Mouse (Mus musculus) layer of hippocampus, postnatal 10 days (tissue): ENCODE measurements around the gene Pard3b. TPM values are rescaled to one million over a fixed set of nuclear protein-coding genes. Genes with fewer than 3 reads are reported as not detected.

Source experiments
- DNase-seq, 2 experiments: peaks; one replicate each; pipeline ENCODE4 v3.0.0; 2021; ENCODE audit warnings: low spot score in 2 of 2
- total RNA-seq, 2 experiments: library from RNA; stranded (reverse); gene quantifications; 2 replicates each; pipeline ENCODE4 v1.2.3; 2021

The Pard3b gene
- total RNA-seq, 2 experiments from 2014 or later, result 8.2 to 11.4 TPM

DNA sequence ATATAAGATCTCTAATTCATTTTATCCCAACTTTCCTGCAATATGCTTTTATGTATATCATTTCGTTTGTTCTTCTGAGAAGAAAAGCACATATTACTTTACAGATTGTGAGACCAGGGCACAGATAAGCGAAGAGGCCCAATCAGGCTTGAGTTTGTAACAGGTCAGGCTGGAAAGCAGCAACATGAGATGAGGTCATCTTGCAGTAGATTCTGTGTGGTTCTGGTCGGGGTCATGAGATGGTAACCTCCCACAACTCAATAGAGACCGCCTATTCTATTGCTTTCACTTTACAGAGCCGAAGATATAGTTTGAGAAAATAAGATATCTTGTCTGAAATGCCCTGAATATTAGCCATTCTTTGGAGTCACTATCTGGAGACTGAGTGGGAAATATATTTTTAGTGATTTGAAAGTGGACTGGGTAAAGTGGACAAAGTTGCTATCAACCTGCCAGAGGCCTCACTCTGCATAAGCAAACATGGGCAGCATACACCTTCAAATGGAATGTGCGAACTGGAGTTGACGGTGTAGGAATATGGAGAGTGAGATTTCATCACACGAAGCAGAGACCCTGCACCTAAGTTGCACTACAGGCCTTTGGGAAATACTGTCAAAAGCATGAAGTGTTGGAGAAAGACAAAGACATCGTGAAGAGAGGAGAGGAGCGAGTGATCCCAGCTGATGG lies 987.3 kb downstream of the Pard3b start:
- no peak for DNase-seq

DNA sequence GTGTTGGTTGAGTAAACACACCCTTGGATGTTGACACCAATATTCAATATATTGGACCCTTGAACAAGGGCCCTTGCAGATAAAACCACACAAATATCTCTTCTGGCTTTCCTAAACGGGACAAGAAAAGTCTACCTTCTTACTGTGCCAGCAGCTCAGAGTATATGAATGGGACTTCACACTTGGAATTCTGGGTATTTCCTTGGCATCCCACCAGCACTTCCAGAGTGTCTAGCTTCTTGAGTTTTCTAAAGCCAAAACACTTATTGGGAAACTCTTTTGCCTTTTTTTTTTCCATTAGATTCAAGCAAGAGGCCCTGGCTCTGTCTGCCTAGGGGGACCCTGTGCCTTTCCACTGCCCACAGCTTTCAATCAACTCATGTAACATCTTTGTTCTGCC lies 991.3 kb downstream of the Pard3b start:
- DNase-seq, result no peak

DNA sequence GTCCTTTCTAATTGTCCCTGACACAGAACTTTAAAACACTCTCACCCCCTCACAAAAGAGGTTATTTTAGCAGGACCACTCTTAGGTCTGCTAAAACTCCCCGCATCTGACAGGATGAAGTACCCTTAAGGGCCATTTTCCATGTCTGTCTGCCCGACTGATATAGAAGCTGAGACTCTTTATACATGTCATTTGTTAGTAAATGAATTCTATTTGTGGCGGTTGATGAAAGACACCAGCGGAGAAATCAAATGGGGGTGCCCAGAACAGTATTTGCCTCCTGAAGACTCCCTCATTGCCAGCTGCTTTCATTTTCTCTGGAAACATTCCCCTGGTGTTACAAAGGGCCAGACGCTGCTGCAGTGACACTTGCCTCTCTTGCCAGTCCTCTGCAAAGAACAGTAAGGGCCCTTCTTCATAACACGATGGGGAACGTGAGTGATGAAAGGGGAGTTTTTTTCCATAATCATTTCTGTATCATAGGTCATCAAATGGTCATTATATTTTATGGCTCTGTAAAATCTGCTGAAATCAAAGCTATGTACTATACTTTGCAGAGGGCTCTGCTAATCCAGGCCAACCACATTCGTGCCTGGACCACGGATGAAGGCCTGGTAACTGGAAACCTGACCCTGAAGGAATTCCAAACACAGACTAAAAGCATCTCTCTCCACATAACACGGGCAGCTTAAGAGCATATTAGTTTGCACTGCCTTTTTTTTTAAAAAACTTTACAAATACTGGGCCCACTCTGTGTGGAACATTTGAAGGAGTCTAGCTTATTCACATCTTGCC lies 993.1 kb downstream of the Pard3b start:
- no peak for DNase-seq

DNA sequence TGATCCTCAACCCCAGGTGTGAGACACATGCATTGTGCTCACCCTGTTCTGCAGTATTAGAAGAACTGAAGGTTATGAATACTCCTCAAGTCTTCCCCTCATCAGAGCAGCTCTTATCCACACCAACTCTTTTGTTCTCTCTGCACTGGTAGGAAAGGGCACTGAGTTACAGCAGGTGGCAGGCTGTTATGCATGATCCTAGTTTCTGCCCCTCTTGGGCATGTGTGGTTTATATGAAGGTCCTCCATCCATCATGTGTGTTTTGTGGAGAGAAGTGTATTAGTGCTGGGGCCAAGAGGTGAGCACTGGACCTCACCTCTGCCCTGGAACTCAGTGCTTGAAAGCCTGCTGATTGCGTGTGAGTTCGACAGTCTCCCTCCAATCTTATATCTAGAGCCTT lies 994.3 kb downstream of the Pard3b start:
- no peak for DNase-seq

DNA sequence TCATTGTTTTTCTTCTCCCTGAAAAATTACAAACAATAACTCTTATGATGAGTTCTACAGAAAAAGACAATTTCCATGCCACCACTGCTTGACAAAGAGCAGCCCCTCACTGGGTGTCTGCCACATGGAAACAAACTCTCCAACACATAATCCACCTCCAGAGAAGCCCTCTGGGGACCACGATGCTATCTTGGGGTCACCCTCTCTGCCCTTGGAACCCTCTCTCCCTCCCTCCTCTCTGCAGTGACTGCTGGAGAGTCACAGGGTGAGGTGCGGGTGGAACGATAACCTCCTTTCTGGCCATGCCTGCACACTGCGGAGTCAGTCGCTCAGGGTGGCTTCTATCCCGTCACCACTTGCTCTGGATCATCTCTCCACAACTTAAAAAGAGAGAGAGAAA lies 996.6 kb downstream of the Pard3b start:
- no peak for DNase-seq

DNA sequence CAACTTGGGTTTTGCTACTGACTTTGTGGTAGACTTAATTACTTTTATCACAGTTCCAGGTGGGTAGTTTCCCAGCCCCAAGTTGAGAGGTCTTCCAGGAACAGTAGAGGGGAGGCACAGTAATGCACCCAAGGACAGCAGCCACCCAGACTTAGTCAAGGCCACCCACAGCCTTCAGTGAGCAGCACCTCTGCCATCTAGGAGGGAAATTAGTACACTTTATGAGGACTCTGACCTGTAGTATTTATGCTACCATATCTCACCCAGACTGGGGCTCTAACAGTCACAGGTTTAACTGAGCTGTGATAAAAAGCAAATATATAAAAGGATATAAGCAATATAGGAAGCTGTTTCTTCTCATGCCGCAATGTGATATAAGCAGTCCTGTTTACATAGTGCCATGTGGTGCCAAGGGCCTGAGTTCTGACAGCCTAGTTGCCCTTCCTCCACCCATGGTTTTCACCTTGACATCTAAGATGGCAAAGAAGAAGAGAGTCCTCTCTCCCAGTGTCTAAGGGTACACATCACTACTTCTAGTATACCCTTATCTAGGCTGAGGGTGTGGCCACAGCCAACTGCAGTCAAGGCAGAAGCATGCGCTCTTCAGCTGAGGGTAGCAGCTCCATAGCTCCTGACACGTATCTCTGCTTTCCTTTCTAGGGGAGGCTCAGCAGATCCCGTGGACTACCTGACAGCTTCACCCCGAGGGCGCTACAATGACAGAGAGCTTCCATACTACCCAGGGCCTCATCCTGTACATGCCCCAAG lies 998.5 kb downstream of the Pard3b start:
- DNase-seq, result no peak

DNA sequence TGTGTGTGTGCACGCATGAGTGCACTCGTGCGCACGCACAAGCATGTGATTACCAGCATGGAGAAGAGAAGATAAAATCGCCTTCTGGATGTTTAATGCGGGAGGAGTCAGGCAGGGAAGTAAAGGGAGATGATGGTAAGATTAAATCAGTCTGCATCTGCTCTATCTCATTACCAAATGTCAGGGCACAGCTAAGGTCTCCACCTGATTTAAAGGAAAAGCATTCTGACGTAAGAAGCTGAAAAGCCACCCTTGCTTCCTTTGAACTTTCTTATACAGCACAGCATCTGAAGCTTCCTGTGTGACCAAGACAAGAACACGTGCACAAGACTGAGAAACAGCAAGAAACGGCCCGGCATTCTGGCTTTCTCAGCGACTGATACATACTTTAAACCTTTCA lies 1000.4 kb downstream of the Pard3b start:
- DNase-seq, result no peak

DNA sequence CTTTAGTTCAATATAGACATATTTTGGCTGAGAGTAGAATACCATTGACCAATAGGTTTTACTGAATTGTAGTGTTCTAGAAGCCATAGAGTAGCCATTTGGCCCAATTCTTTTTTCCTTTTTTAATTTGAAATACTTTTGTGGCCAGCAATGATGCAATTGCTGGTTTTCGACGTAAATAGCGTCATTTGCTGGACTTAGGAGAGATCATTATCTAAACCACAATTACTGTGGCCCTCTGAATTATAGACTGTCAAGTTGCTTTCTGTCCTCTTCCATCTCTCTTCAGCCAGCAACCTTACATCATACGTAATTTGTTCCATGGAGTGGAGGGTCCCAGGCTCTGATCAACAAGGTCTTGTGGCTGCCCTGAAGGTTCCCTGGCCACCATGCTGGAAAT lies 1000.8 kb downstream of the Pard3b start:
- DNase-seq, result no peak

DNA sequence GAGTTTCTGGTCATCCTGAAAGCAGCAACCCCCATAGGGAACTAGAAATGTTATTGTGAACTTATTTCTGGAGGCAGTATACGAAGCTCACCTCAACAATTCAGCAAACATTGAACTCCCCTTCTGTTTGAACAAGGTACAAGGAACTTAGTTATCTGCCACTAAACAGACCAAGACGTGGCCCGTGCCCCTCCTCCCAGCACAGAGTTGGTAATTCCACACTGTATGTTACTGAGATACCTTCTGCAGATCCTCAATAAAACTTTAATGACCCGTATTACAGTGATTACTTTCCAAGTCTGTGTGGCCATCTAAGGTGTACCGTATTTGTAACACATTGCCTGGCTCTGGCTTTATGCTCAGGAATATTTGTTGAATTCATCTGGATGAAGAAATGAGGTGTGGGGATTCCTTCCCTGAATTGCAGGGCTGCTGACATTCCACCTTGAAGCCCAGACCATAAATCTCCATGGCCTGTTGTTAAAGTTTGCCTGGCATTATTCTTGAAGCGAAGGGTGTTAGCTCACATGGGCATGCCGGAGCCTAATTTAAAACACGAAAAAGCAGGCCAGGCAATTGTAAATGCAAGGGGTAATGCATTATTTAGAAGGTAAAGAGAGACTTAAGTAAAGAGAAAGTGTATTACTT lies 1006.1 kb downstream of the Pard3b start:
- no peak for DNase-seq

DNA sequence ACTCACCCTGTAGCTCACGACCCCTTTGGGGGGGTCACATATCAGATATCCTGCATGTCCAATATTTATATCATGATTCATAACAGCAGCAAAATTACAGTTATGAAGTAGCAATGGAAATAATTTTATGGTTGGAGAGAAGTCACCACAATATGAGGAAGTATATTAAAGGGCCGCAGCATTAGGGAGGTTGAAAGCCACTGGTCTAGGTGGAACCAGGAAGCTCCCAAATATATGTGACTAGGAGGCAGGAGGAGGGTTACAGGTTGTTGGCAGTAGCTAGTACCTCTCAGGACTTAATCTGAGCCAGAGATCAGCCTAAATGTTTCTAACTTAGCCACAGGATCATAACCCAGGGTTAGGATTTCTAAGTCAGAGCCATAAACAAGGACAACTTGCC lies 1008.2 kb downstream of the Pard3b start:
- DNase-seq, result no peak

DNA sequence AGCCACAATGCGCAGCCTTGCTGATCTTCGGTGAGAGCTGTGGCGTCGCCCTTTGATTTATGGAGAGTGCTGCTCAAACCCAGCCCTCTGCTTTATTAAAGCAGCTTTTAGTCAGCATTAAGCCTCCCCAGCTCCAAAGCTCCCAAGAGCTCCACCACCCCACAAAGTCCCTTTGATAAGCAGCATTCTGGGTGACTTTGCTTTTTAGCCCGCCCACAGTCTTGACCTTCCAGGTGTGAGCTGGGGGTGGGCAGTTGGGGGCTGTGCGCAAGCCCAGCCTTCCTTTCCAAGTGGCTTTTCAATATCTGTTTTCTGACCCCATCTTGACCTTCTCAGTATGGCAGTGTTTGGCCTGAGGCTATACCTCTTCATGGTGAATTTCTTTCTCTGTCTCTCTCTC lies 1009.5 kb downstream of the Pard3b start:
- DNase-seq, result no peak

DNA sequence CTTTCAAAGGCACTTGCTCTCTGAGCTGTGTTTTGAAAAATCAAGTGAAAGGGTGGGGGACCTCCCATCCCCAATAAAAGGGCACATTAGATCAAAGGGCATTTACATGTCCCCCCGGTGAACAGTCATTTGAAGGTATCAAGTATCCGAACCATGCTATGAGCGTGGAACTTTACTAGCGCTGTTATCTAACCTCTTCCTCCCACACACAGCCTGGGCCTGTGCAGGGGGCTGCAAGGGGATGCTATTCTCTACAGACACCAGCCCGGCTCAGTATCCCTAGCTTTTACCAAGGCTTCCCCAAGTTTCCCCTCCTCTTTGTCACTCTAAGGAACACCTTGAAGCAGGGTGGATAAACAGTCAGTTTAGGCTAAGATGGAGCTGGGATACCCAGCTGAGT lies 1010.0 kb downstream of the Pard3b start:
- DNase-seq, result no peak

DNA sequence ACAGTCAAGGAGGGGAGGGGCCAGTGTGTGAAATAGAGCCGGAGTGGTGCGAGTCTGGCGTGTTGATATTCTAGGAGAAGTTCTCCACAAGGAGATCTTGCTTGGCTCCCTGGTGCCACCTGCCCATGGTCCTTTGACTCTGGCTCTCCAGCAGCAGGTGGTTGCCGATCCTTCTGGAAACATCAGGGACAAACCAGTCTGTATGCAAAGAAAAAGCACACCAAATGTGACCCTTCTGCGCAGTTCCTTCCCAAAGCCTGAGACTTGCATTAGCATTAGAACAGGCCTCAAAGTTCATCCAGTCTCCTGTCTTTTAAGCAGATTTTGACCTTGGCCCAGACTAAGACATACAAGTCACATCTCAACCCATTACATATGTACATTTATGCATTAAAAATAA lies 1011.9 kb downstream of the Pard3b start:
- no peak for DNase-seq

DNA sequence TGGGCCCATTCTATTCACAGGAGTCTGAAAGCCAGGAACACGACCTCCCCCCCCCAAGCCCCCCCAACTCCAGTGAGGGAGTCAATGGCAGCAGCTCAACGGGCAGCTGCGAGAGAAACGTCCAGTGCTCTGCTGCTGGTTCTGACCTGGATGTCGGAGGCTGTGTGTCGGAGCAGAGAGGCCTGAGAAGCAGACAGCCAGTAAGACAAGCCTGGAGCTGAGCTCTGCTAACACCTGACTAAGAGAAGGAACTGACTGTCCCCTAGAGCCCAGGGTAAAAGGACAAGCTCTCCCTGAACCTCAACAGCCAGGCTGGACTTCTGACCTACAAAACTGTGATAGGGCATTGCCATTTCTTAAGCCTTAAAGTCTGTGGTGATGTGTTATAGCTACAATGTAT lies 1015.8 kb downstream of the Pard3b start:
- DNase-seq, result no peak

DNA sequence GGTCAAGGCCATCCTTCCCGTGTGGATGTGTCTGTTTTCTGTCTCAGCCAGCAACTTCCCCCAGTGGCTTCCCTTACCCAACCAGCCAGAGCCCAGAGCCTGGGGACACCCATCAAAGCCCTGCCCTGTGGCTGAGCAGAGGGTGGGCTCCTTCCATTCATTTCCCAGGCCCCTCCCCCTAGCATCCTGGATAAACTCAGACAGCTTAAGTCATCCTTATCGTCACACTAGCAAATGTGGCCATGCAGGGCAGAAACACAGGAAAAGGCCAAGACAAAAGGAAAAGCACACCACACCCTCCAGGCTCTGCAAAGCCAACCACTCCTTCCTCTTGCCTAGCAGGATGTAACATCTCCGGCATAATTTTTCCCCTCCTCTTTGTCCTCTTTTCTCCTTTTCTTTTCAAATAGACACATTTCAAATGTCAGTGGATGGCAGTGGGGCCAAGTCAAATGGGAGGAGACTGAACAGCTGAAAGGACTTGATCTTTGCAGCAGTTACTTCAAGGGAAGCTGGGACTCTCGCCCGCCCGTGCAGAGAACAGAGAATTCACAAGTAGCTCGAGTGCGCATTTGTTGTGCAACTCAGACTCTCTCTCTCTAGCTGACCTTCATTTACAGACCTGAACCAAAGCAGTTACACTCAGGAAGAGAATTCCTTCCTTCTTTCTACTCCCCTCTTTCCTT lies 1026.5 kb downstream of the Pard3b start:
- no peak for DNase-seq

DNA sequence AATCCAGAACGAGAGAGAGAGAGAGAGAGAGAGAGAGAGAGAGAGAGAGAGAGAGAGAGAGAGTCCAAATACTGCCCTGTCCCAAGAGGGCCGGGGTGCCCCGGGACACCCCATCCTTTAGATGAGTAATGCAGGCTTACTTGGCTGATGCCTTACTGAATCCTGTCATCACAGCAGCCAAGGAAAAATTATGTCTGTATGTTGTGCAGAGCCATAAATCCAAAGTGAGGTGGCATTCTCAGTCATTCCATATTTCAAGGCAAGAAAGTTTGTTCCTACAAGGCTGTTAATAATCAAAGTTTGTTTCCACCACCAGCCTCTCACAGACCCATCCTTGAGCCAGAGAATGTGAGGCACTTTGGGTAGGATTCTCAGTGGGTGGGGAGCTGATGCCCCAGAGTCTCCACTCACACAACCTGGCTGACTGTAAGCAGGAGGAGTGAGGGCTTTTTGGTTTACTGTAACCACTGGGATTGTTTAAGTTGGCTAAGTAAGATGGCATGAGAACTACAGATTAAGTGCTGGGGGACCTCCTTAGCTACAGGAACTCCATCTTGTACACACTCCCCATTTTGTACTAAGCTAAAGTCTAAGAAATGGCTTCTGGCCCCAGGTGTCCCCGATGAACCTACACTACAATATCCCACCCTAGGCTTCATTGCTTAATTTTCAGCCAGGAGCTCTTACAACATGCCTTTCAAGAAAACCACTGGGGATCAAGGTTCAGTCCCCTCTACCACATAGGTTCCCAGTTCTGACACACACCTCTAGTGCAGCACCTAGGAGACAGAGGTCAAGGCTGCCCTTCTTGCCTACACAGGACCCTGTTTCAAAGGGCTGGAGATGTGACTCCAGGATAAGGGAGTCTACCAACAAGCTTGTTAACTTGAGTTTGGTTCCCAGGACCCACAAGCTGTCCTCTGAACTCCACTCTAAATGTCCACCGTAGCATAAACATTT lies 1027.4 kb downstream of the Pard3b start:
- DNase-seq, result no peak

DNA sequence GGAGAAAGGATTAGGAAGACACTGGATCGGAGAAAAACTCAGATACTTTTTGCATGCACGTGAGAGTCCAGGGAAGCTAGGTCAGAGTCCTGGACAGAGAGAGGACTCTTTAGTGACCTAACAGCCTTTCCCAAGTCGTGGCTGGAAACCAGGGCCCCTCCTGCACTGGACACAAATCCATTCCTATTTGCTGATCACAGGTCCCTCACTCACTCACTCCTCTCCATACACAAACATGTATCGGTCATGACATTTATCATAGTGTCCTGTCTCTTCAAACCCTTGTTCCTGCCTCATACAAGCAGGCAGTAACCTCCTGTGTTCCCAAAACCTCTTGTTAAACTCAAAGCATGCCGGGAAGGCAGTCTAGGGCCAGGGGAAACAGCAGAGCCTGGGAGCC lies 1028.2 kb downstream of the Pard3b start:
- no peak for DNase-seq

DNA sequence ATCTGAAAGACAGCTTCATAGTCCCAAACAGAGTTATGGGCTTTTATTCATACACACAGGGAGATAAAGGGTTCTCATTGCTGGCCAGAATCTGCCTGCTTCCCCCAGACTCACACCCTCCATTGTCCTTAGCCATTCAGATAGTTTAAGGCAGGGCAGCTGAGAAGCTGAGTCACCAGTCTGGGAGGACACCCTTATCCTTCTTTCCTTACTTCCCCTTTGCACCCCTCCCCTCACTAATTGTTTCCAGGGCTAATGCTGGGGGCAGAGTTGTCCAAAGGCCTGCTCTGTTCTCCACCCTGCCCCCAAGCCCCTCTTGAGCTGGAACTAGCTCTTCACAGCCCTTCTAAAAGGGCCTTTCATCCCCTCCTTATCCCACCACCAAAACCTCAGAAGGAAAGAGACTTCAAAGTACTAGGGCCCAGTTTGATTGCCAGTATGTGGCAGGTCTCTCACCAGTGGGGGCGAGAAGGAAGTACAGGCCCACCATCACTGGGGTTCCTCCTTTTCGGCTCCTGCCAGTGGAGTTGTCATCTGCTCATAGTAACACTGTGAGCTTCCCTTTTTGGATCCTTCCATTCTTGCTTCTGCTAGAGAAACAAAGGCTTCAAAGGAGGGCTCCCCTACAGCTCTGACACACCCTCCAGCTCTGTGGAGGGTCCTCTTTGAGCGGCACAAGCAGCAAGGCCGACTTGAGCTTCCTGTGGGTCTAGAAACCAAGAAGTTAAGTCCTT lies 1040.2 kb downstream of the Pard3b start:
- DNase-seq, result no peak

DNA sequence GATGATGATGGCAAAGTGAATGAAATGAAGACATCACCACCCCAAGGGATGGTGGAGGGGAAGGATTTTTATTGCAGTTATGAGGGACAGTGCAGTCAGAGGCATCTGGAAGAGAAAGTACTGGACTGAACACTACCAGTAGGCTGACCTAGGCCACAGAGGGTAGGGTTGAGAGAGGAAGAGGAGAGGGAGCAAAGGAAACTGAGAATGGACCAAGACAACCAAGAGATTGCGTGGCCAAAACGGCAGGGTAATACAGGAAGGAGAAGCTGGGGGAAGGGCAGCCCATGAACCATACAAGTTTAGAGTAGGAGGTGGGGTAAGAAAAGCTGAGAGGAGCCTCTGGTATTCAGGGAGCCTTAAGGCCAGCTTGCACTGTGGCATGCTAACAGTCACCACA lies 1040.8 kb downstream of the Pard3b start:
- no peak for DNase-seq
